Mouse (Mus musculus) intestine, postnatal 0 days (tissue): ENCODE results near the gene 1700003F12Rik. TPM values are rescaled to one million over a fixed set of nuclear protein-coding genes. Genes with fewer than 3 reads are reported as not detected.

ENCODE experiments used
- ATAC-seq: fragments of 200-750 bp; cut with Nextera tagmentation; 2 replicates; pipeline ENCODE4 v1.8.0; 2017; ENCODE audit warnings: mild to moderate bottlenecking, moderate TSS enrichment, moderate library complexity
- H3K27ac ChIP-seq: fragments of 300-500 bp; sonication (generic); 2 replicates; pipeline ENCODE4 v1.5.1; 2014; ENCODE audit warnings: mild to moderate bottlenecking, low read depth, low read length, moderate library complexity
- H3K27me3 ChIP-seq: fragments of 300-500 bp; sonication (generic); replicated peaks from 2 replicates; pipeline ENCODE4 v1.6.1; 2014; ENCODE audit warnings: low read length, mixed read lengths; ENCODE audit not compliant: control insufficient read depth, insufficient read depth
- H3K36me3 ChIP-seq: fragments of 300-500 bp; sonication (generic); 2 replicates; pipeline ENCODE4 v1.6.1; 2014; ENCODE audit warnings: mild to moderate bottlenecking, moderate library complexity; ENCODE audit not compliant: control insufficient read depth, insufficient read depth
- H3K4me1 ChIP-seq: fragments of 300-500 bp; sonication (generic); replicated peaks from 2 replicates; pipeline ENCODE4 v1.6.1; 2014; ENCODE audit warnings: antibody characterized with exemption, low read length, mixed read lengths; ENCODE audit not compliant: control insufficient read depth, insufficient read depth
- H3K4me2 ChIP-seq: fragments of 300-500 bp; sonication (generic); replicated peaks from 2 replicates; pipeline ENCODE4 v1.6.1; 2014; ENCODE audit warnings: low read depth, mild to moderate bottlenecking, moderate library complexity
- H3K4me3 ChIP-seq: fragments of 300-500 bp; sonication (generic); 2 replicates; pipeline ENCODE4 v1.5.1; 2014; ENCODE audit warnings: low read depth, low read length
- H3K9ac ChIP-seq: fragments of 300-500 bp; sonication (generic); 2 replicates; pipeline ENCODE4 v1.6.1; 2014; ENCODE audit warnings: mild to moderate bottlenecking, low read depth, low read length
- H3K9me3 ChIP-seq: fragments of 300-500 bp; sonication (generic); 2 replicates; pipeline ENCODE4 v1.6.1; 2016; ENCODE audit warnings: mixed run types; ENCODE audit not compliant: control insufficient read depth
- CTCF ChIP-seq: sonication (generic); IDR thresholded peaks from 2 replicates; pipeline ENCODE4 v1.5.1; 2016; ENCODE audit warnings: low read depth, mild to moderate bottlenecking, control low read depth, antibody characterized with exemption, moderate library complexity
- WGBS: fragments of 180-500 bp; shearing (Covaris S2); extraction: QIAGEN DNeasy Blood & Tissue Kit; methylation state at CpG from one replicate; pipeline ENCODE4 v1.1.7; 2014; 5-methylcytosine and 5-hydroxymethylcytosine counted together
- polyA plus RNA-seq: library from polyadenylated mRNA; unstranded; fragments of >200 nt; fragmentation: Nextera tagmentation; extraction: Ambion mirVana; gene quantifications from 2 replicates; pipeline ENCODE4 v1.2.1, GENCODE M21; 2015

Gene 1700003F12Rik
- polyA plus RNA-seq, 1 experiment from 2014 or later: 1.6 TPM

- no peaks in the 10 kb centered on the region for H3K36me3 ChIP-seq
- no peaks in the 10 kb centered on the region for H3K27me3 ChIP-seq
- H3K4me2 ChIP-seq: no peak overlapping the region
- H3K4me1 ChIP-seq: no peaks in the 10 kb centered on the region
- H3K9me3 ChIP-seq: no peaks in the 10 kb centered on the region
- no peak overlapping the region for H3K9ac ChIP-seq
- 88% methylated on average over 9 of the region's 9 CpGs for WGBS
- ATAC-seq: no peak
- H3K27ac ChIP-seq: no peak overlapping the region
- TF ChIP-seq CTCF: no peak
- H3K4me3 ChIP-seq: no peak overlapping the region
Observed at GRCm38 (mm10) chr2:154543567-154544347, 3.1 kb upstream of the 1700003F12Rik start.

GRCm38 (mm10) chr2:154548688-154549087, 1.8 kb downstream of the 1700003F12Rik start:
- H3K4me1 ChIP-seq: peaks cover 6% of the 10 kb centered on the region; the same call in 1 of the 2 replicates
- peaks cover 16% of the 10 kb centered on the region for H3K27me3 ChIP-seq
- no peak overlapping the region for H3K27ac ChIP-seq
- H3K36me3 ChIP-seq: no peaks in the 10 kb centered on the region
- TF ChIP-seq CTCF: no peak
- 0 out of 2 replicates have a peak overlapping the region, but pooled peaks have one; percentile 80 for H3K4me2 ChIP-seq
- H3K9me3 ChIP-seq: no peaks in the 10 kb centered on the region
- 59% methylated on average over 3 of the region's 3 CpGs for WGBS
- no peak for ATAC-seq
- no peak overlapping the region for H3K4me3 ChIP-seq
- H3K9ac ChIP-seq: no peak overlapping the region

GRCm38 (mm10) chr2:154549127-154549885, 2.4 kb downstream of the 1700003F12Rik start:
- peak; percentile 44; the same call in 1 of the 2 replicates for ATAC-seq
- Histone ChIP-seq H3K27ac (no peak overlapping the region), H3K4me3 (peak overlapping the region; percentile 42), H3K4me1 (peaks cover 6% of the 10 kb centered on the region; the same call in 1 of the 2 replicates), H3K9me3 (no peaks in the 10 kb centered on the region), H3K36me3 (no peaks in the 10 kb centered on the region), H3K27me3 (peaks cover 16% of the 10 kb centered on the region), H3K9ac (peak overlapping the region; percentile 40; the same call in 1 of the 2 replicates), H3K4me2 (peak overlapping the region; percentile 80)
- WGBS: 6% methylated on average over 48 of the region's 48 CpGs
- TF ChIP-seq CTCF: no peak

GRCm38 (mm10) chr2:154549886-154550189, 3.0 kb downstream of the 1700003F12Rik start:
- Histone ChIP-seq H3K9me3 (no peaks in the 10 kb centered on the region), H3K27me3 (peaks cover 16% of the 10 kb centered on the region), H3K27ac (no peak overlapping the region), H3K4me3 (peak overlapping the region; percentile 42), H3K4me2 (peak overlapping the region; percentile 80), H3K36me3 (no peaks in the 10 kb centered on the region), H3K9ac (no peak overlapping the region), H3K4me1 (peaks cover 6% of the 10 kb centered on the region; the same call in 1 of the 2 replicates)
- 0 out of 2 replicates have a peak, but pooled peaks have one; percentile 30 for TF ChIP-seq CTCF
- ATAC-seq: no peak; the same call in 1 of the 2 replicates
- WGBS: 16% methylated on average over 20 of the region's 20 CpGs

- TF ChIP-seq CTCF: no peak
Observed at GRCm38 (mm10) chr2:154550937-154551336, 4.1 kb downstream of the 1700003F12Rik start.

GRCm38 (mm10) chr2:154551476-154551875, 4.6 kb downstream of the 1700003F12Rik start, which contains the start of gene Actl10:
Actl10 (plus strand) TSS chr2:154551776.
- 83% methylated on average over 4 of the region's 4 CpGs for WGBS
- Histone ChIP-seq H3K27ac (no peak within 1 kb of the TSS), H3K36me3 (no peaks in the 10 kb centered on the region), H3K4me3 (peak within 1 kb of the TSS; percentile 16), H3K9ac (no peak within 1 kb of the TSS), H3K4me2 (peak within 1 kb of the TSS; percentile 60), H3K4me1 (peaks cover 6% of the 10 kb centered on the region; the same call in 1 of the 2 replicates), H3K9me3 (no peaks in the 10 kb centered on the region), H3K27me3 (peaks cover 16% of the 10 kb centered on the region)
- no peak for ATAC-seq
- TF ChIP-seq CTCF: no peak

More at GRCm38 (mm10) chr2:154550937-154551336, 4.1 kb downstream of the 1700003F12Rik start:
- Histone ChIP-seq H3K9ac (no peak overlapping the region), H3K27me3 (peaks cover 16% of the 10 kb centered on the region), H3K4me1 (peaks cover 6% of the 10 kb centered on the region; the same call in 1 of the 2 replicates), H3K9me3 (no peaks in the 10 kb centered on the region), H3K4me3 (no peak overlapping the region), H3K27ac (no peak overlapping the region), H3K4me2 (no peak overlapping the region), H3K36me3 (no peaks in the 10 kb centered on the region)
- 78% methylated on average over 2 of the region's 2 CpGs for WGBS
- no peak for ATAC-seq
